Mouse (Mus musculus): ENCODE data around the gene Kcnmb4. TPM values are rescaled to one million over a fixed set of nuclear protein-coding genes. Genes with fewer than 3 reads are reported as not detected.
A peak's percentile ranks its signal among the peaks of the same experiment; 100 is the strongest.

Kcnmb4 gene
- 2.3 TPM for polyA plus RNA-seq (2021)

DNA sequence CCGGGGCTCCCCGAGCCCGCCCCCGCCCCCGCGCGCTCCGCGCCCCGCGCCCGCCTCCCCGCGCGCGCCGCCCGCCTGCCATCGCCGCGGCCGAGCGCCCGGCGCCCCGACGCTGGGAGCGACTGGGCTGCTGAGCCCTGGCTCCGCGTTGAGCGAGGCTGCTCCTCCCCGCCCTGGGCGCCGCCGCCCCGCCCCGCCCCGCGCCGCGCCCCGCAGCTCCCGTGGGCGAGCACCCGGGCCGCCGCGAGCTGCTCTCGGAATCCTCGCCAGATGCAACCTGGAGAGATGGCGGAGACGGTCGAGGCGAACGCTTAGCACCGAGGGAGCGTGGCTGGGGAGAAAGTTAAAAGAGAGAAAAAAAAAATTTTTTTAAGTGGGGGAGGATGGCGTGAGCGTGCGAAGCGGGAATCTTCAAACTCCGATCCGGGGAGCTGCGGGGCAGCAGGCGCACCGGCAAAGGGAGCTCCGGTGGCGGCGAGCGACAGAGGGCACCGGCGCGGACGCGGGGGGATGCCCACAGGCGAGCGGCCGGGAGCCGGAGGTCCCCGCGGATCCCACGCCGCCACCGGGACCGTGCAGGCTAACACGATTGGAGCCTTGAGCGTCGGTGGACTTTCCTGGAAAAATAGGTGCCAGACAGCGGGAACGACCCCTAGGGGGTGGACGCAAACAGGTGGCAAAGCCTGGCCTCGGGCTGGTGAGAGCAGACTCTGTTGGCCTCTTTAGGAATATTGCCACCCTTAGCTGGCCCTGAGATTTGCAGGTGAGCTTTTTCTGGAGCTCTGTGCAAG, at the start of gene Kcnmb4:
Kcnmb4 (minus strand) TSS at position 120 of the 791 bp plus-strand sequence.
- CTCF ChIA-PET, result interaction anchor here (1.2 to 1.6 kb wide), 3 partner anchors 90 to 373 kb away, joined by 3 read pairs; no protein-coding TSS in a partner anchor
- ATAC-seq (peak; percentile 83), DNase-seq (ENCODE audit: low read depth, low spot score) (no peak)
- in situ Hi-C loops (cut with MboI; ENCODE audit: low pct_unique_long_range_greater_than_20kb), result loop anchor here (5.0 to 10.0 kb wide), 2 partner anchors 142 to 269 kb away; no protein-coding TSS in a partner anchor
- POLR2A ChIA-PET, result no interaction called here
- TF ChIP-seq CTCF (IDR thresholded peaks at IDR 0.05), result no peak
- no peaks in the 10 kb centered on the region for H3K27me3 ChIP-seq

DNA sequence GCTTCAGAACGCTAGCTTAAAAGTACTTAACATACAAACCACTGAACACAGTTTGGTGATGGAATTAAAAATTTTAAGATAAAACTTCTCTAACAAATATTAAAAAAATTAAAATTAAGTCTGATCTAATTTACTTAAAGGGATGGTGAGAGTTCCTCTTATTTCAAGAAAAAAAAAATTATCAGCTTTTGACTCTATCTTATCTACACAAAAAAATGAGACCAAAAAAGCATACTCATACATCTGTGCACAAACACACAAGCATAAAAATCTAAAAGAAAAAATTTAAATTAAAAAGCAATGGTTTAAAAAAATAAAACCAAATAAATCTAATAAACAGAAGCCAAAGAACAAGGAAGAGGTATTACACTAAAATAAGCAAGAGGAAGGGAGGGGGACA, 45.9 kb upstream of the Kcnmb4 start:
- ATAC-seq (no peak), DNase-seq (ENCODE audit: low read depth, low spot score) (no peak)
- CTCF ChIA-PET, result no interaction called here
- no peak for TF ChIP-seq CTCF (IDR thresholded peaks at IDR 0.05)
- no peaks in the 10 kb centered on the region for H3K27me3 ChIP-seq
- POLR2A ChIA-PET, result no interaction called here
- in situ Hi-C loops (cut with MboI; ENCODE audit: low pct_unique_long_range_greater_than_20kb), result no loop called here

DNA sequence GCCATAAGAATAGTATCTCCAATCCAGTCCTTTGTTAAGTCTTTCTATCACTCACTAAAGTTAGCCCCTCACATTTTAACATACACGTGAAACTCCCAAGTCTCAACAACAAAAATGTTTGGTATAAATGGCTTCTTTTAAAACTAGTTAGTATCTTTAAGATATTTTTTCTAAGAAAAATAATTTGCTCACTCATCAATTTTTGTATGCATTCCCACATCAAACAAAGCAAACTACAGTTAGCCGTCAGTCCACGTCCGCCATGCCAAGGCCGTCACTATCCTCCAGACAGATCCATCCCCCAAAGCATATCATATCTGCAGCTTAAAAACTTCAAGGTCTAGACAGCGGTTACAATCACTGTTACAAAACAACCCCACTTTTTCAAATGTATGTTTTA, 41.9 kb upstream of the Kcnmb4 start:
- in situ Hi-C loops (cut with MboI; ENCODE audit: low pct_unique_long_range_greater_than_20kb), result no loop called here
- CTCF ChIA-PET, result no interaction called here
- DNase-seq (ENCODE audit: low read depth, low spot score) (no peak), ATAC-seq (no peak)
- no peaks in the 10 kb centered on the region for H3K27me3 ChIP-seq
- POLR2A ChIA-PET, result no interaction called here
- TF ChIP-seq CTCF (IDR thresholded peaks at IDR 0.05), result no peak

DNA sequence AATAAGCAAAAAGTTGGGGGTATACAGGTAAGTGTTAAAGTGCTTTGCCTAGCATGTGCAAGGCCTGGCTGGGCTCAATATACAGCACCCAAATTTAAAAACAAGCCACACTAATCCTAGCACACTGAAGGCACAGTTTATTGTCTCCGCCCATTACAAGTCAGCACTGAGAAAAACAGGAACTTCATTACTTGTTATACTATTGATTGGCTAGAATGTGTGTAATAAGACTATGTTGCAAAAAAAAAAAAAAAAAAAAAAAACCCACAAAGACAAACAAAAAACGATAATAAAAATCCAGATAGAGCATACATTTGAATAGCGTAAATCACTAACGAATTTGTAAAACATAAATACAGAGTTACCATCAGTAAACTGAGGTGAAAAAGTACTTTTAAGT, 41.5 kb upstream of the Kcnmb4 start:
- ChIA-PET POLR2A (no interaction called here), CTCF (no interaction called here)
- H3K27me3 ChIP-seq, result no peaks in the 10 kb centered on the region
- DNase-seq (ENCODE audit: low read depth, low spot score), result no peak
- no peak for TF ChIP-seq CTCF (IDR thresholded peaks at IDR 0.05)
- no peak for ATAC-seq
- in situ Hi-C loops (cut with MboI; ENCODE audit: low pct_unique_long_range_greater_than_20kb), result no loop called here

DNA sequence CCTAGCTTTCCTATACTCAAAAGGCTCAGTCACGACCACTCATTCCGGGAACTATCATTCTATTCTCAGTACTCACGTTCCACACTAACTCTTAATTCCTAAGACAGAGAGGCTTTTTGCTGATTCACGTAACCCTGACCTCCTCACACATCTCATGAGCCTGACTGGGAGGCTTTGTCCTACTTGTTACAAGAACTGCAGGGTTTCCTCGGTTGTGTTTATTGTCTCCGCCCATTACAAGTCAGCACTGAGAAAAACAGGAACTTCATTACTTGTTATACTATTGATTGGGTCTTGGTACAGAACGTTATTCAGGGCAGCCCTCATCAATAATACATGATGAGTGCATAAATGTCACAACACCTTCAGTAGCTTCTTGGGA, 39.6 kb upstream of the Kcnmb4 start:
- no peaks in the 10 kb centered on the region for H3K27me3 ChIP-seq
- TF ChIP-seq CTCF (IDR thresholded peaks at IDR 0.05), result no peak
- POLR2A ChIA-PET, result no interaction called here
- CTCF ChIA-PET, result interaction anchor here (1.4 to 1.5 kb wide), 2 partner anchors 9 to 33 kb away, joined by 3 to 6 read pairs; no protein-coding TSS in a partner anchor
- in situ Hi-C loops (cut with MboI; ENCODE audit: low pct_unique_long_range_greater_than_20kb), result no loop called here
- DNase-seq (ENCODE audit: low read depth, low spot score) (no peak), ATAC-seq (no peak)

DNA sequence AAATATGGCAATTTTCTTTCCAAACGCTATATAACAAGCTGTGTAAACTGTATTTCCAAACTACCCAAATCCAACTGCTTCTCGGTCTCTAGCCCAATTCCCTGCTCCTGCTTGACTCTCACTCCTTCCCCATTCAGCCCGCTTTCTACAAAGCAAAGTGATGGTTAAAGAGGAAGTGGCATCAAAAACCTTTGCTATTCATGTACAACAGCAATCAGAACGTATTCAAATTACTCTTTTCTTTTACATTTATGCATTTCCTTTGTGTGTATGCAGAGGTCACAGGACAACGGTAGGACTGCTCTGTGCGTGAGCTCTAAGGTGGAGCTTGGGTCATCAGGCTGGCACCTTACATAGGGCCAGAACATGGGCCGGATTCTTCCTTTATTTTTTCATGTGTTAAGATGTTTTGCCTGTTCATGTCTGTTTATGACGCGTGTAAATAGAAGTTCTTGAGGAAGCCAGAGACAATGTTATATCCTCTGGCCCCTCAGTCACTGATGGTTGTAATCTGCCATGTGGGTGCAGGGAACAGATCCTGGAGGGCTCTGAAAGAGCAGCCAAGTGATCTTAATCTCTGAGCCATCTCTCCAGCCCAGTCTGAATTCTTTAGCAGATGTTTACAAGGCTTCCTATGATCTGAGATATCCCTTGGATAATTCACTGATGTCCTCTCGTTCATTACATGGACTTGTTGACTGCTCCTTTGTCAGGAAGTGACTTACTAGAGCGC, 39.0 kb upstream of the Kcnmb4 start:
- ATAC-seq (no peak), DNase-seq (ENCODE audit: low read depth, low spot score) (no peak)
- no peaks in the 10 kb centered on the region for H3K27me3 ChIP-seq
- POLR2A ChIA-PET, result no interaction called here
- CTCF ChIA-PET, result interaction anchor here (1.0 to 1.5 kb wide), 3 partner anchors 9 to 34 kb away, joined by 3 to 6 read pairs (median 3); no protein-coding TSS in a partner anchor
- in situ Hi-C loops (cut with MboI; ENCODE audit: low pct_unique_long_range_greater_than_20kb), result no loop called here
- TF ChIP-seq CTCF (IDR thresholded peaks at IDR 0.05), result no peak

DNA sequence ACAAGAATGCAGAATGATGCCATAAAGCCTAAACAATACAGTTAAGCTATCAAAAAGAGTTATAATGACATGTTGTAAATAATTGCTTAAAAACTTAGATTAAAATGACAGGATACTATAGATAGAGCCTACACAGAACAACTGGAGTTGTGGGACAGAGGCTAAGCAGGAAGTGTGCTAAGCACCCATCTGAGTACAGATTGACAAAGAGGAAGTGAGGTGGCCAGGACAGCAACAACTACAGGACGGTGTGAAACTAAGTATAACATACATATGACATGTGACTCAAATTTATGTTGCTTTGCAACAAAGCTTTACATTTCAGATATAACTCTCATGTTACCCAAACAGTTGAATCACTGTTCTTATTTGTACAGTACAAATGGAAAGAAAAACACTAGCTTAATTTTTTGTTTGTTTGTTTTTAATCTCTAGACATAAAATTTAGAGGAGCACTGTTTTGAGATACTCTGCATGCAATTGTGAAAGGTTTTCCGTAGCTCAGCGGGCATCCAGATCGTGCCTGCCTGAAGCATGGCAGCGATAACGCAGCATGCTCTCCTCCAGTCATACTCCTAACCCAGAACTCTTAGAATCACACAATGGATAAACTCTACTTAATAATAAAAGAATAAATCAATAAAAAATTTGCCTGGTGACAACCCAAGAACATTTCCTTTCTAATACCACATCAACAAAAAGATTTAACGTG, 31.8 kb upstream of the Kcnmb4 start:
- DNase-seq (ENCODE audit: low read depth, low spot score), result no peak
- CTCF ChIA-PET, result interaction anchor here (1.0 to 1.7 kb wide), 2 partner anchors 10 to 15 kb away, joined by 3 to 4 read pairs; no protein-coding TSS in a partner anchor
- TF ChIP-seq CTCF (IDR thresholded peaks at IDR 0.05), result no peak

DNA sequence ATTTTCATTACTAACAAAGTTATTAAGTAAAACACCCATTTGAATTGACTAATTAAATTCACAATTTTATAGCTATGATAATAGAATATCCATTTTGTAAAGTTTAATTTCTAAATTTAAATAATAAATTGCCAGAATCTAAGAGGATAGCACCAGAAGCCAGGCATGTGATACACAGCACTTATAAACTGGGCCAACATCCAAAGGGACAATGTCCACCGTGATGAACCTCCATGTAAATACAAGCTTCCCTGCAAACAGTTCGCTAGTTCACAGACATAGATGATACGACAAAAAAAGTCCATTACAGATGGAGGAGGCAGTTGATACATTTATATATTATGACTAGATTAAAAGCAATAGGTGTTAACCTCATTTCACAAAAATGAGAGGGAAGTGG, 19.1 kb upstream of the Kcnmb4 start:
- ATAC-seq (no peak), DNase-seq (ENCODE audit: low read depth, low spot score) (no peak)
- ChIA-PET CTCF (interaction anchor here (1.4 to 1.6 kb wide), 3 partner anchors 9 to 296 kb away, joined by 3 read pairs; no protein-coding TSS in a partner anchor), POLR2A (no interaction called here)
- no peak for TF ChIP-seq CTCF (IDR thresholded peaks at IDR 0.05)
- H3K27me3 ChIP-seq, result no peaks in the 10 kb centered on the region
- in situ Hi-C loops (cut with MboI; ENCODE audit: low pct_unique_long_range_greater_than_20kb), result no loop called here

More for the DNA sequence above, 31.8 kb upstream of the Kcnmb4 start:
- POLR2A ChIA-PET, result interaction anchor here (0.6 kb wide), 2 partner anchors 158 to 334 kb away, joined by 3 to 6 read pairs; no protein-coding TSS in a partner anchor
- no peak for ATAC-seq
- no peaks in the 10 kb centered on the region for H3K27me3 ChIP-seq
- in situ Hi-C loops (cut with MboI; ENCODE audit: low pct_unique_long_range_greater_than_20kb), result no loop called here

DNA sequence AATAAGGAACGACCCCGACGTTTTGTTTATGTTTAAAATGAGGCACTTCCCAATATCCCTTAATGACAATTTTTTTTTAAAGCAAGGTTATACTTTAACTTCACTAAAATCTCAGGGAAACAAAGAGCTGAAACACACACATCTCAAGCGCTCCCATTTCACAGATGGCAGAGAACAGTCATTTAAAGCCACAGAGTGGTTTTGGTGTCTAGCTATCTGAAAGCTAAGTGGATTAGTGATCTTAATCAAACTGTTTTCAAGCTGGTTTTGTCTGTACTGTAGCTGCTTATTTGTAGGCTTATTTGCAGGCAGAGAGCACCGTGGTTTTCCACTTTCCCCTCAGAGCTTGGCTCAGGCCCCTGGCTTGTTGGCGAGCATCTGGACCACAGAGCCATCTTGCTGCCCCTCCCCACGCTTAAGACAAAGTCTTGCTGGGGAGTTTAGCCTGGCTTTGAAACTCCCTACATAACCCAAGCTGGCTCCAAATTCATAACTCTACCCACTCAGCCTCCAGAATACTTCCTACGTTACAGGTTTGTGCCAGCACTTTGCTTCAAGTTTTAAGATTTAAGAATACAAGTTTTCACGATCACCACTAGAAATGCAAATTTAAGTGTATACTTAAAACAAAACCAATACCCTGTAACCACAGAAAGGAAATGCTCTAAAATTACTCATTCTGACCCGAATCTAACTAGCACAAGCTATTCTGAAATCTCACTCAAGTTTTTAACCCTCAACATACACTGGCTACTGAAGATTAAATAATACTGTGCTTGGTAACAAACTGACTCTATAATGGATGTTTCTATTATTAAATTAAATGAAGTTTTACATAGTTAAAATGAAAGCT, 13.4 kb upstream of the Kcnmb4 start:
- H3K27me3 ChIP-seq, result no peaks in the 10 kb centered on the region
- ATAC-seq, result no peak
- no peak for DNase-seq (ENCODE audit: low read depth, low spot score)
- ChIA-PET POLR2A (no interaction called here), CTCF (interaction anchor here (0.9 to 1.4 kb wide), 2 partner anchors 25 to 302 kb away, joined by 3 to 5 read pairs; no protein-coding TSS in a partner anchor)
- in situ Hi-C loops (cut with MboI; ENCODE audit: low pct_unique_long_range_greater_than_20kb), result no loop called here
- no peak for TF ChIP-seq CTCF (IDR thresholded peaks at IDR 0.05)

DNA sequence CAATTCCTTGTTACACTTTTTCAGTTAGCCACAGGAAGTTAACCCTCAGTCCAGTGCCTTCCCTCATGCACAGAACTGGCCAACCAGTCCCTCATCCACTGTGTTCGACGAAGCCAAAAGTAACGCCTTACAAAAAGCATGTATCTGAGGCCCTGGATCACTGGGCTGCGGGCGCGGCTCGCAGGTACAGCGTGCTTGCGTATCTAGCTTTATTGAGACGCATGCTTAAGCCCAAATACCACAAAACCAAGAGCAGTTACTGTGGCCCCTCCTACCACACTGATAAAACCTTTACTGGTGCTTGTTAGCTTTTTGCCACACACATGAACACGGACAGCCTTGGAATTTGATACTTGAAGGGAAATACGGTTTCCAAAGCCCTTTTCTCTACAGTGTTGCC, 8.2 kb upstream of the Kcnmb4 start:
- ChIA-PET POLR2A (no interaction called here), CTCF (interaction anchor here (1.1 kb wide), 1 partner anchor 10 kb away, joined by 3 read pairs; no protein-coding TSS in a partner anchor)
- ATAC-seq (no peak), DNase-seq (ENCODE audit: low read depth, low spot score) (no peak)
- TF ChIP-seq CTCF (IDR thresholded peaks at IDR 0.05), result no peak
- H3K27me3 ChIP-seq, result no peaks in the 10 kb centered on the region
- in situ Hi-C loops (cut with MboI; ENCODE audit: low pct_unique_long_range_greater_than_20kb), result no loop called here
